Mouse (Mus musculus) gastrocnemius, adult 8-10 months (tissue): ENCODE data around the gene Edaradd. TPM values are rescaled to one million over a fixed set of nuclear protein-coding genes. Genes with fewer than 3 reads are reported as not detected.
"Not testable (repeated sequence)": the region's sequence is repeated elsewhere in the genome, so short reads cannot be mapped to it uniquely, and the experiment has no call there.

Experiments used
- DNase-seq, 2 experiments: peaks; one replicate each; pipeline ENCODE4 v3.0.0; 2022; ENCODE audit warnings: low spot score in 2 of 2
- total RNA-seq, 4 experiments: library from RNA; stranded (reverse); gene quantifications; 2 replicates each; pipeline ENCODE4 v1.2.4; 2022

Edaradd gene
- total RNA-seq, 4 experiments from 2014 or later, result not detected

DNA sequence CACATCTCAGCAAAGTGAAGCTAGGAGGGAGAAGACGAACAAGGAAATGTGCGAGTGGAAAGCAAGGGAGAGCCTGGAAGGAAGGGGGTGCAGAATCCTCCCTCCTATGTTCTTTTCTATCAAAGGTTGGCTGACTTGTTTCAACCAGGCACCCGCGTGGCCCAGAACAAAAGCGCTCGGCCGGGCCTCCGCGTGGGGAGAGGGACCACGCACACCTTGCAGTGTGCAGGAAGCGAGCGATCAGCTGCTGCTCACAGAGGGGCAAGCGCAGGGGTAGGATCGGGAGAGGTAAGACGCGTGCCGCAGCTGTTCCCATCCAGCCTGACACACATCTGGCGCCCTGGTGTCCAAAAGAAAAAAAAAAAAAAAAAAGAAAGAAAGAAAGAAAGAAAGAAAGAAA is 867 bp downstream of the Edaradd start:
- DNase-seq, result no peak

DNA sequence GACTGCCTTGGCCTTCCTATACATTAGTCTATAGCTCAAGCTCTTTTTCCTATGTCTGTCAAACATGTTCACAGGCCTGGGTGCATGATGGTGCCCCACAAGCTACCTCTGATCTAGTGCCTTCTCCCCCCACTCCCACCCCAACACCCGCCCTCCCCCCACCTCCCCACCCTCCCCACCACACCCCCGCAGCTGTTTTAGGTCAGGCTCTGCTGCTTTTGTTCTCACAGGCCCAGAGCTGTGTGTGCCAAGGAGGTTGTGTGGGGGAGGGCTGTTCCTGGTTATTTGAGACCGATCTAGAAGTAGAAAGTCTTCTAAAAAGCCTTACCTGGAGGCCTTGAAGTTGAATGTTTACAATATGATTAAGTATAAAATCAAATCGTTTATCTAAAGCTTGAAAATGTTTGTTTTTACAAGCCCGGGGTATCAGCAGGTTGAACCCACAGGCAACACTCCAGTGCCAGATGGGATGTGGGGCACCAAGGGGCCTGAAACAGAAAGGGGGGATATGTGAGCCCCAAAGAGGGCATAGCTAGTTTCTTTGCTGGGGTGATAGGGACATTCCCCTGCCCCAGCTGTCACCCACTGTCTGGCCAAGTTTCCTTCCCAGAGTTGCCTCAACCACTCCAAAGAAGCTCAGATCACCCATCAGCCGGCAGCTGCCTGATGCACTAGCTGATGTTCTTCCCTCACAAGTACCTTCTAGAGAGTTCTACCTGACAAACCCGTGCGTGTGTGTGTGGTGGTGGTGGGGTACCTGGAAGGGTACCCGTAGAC is 8.9 kb downstream of the Edaradd start:
- DNase-seq, result no peak

DNA sequence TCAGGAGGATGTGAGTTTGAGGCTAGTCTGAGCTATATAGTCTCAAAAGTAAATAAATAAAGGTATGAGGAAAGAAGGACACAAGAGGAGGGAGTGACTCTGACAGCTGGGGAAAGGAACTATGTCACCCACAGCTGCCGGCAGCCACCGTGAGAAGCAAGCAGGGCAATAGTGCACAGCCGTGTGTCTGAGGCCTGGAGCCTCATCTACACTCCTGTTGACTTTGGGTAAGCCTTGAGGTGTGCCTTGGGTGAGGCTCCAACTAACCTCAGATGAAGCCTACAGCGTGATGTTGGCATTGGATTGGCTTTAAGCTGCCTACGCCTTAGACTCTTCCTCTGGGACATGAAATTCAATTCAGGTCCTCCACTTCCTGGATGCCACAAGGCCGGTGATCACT is 10.2 kb downstream of the Edaradd start:
- no peak for DNase-seq

DNA sequence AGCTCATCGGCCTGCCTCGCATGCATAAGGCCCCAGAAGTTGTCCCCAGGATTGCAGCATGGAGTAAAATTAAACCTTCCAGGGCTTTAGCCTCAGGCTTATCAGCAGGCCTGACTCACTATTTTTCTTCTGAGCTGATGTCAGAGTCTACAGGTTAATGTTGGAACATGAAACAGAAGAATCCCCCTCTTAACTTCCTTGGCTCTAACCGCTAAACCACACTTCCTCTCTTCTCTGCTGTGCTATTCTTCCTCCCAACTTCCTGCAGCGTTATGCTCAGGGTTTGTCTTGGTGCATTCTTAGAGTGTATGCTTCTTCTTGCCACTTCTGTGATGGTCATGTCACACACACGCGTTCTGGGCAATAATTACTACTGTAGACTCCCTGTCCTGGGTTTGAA is 12.8 kb downstream of the Edaradd start:
- DNase-seq, result no peak

DNA sequence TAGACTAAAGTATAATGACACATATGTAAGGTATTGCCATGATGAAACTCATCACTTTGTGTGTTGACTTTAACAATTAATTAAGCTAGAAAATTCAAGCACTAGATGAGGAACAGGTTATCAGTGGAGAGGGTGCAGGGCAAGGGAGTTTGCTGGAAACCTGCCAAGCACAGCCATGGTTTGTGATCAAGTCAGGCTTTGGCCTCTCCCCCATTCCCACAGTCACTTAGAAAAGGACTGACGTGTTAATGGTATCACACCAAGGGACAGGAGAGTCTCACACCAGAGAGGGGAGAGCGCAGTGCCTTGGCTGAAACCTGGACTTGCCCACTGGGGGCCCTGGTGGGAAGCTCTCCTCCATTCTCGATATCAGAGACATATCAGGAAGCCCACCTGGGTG is 14.9 kb downstream of the Edaradd start:
- no peak for DNase-seq

DNA sequence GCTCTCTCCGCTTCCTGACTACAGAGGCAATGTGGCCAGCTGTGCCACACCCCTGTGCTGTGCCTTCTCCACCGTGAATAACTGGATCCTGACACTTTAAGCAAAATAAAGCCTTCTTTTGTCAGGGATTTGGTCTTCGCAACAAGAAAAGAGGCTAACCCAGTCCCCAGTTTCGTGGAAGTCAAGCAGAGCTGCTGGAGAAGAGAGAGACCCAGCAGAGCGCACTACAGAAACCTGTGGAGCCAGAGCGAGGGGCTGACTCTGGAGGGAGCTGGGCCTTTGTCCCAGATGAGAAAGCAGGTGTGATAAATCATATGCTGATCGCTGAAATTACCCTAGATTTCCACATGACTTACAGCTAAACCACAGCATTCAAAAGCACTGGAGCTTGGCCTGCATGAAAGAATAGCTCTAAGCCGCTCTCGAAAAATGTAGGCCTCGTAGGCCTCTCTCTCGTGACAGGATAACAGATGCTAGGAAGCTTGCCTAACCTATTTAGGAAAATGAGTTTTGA is 16.9 kb downstream of the Edaradd start:
- DNase-seq, result no peak

DNA sequence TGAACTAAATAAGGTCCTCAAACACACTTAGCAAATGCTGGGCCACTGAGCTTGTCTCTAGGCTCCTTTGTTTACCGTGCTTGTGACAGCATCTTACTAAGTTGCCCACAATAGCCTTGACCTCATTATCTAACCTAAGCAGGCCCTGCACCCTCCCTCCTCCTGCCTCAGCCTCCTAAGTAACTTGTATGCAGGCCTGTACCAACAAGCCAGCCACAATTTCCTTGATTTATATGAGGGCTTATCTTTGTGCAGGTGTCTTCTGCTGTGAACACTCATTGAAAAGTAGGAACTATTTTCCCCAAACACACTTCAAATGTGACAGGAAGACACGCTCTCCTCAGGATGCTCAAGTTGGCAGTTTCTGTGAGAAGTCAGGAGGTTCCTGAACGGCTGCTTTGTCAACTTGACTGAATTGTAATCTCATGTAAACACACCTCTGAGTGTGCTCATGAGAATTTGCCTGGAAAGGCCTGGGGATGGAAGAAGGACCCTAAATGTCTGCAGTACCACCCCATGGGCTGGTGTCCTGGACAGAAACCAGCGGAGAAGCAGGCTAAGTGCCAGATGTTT is 17.5 kb downstream of the Edaradd start:
- DNase-seq, result no peak

DNA sequence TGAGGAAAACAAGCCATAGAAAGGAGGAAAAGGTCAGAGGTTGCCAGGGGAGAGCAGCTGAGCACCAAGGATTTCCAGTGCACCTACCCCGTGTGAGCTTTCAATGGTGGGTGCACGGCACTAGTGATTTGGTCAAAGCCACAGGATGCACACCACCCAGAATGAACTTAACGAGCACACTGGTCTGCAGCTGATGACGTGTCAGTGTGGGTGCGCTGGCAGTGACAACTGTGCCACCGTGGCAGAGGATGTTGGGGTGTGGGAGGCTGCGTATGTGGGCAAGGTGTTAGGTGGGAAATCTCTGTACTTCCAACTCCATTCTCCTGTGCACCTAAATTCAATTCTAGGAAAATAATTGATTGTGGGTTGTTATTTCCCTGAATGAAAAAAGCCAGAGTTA is 21.1 kb downstream of the Edaradd start:
- no peak for DNase-seq

DNA sequence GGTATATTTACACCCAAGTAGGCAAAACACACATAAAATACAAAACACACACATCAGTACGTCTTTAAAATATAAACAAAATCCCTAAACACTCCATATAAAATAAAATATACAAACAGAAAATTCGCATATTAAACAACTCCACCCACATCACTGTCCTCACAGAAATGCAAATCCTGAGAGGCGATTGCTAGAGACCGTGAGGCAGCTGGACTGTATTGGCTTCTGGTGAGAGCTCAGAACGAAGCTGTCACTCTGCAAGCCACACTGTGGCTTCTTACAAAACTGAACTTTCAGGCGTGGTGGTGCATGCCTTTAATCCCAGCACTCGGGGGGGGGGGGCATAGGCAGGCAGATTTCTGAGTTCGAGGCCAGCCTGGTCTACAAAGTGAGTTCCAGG is 22.4 kb downstream of the Edaradd start:
- no peak for DNase-seq

DNA sequence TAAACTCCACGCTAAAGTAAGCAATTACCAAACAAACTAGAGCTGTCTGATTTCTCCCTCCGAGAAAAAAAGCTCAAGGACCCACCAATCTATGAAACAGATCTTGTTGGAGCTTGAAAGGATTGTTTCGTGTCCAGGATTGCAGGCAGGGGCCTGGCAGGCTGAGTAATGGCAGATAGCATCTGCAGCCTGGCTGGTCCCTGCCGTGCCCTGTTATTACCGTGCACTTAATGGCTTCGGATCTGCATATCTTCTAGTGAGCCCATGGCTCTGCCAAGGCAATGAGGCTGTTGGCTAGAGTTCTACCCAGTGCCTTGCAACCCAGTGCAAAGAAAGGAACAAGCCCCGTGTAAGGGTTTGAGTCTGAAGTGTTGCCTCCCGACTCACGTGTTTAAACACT is 25.5 kb downstream of the Edaradd start:
- DNase-seq, result no peak

DNA sequence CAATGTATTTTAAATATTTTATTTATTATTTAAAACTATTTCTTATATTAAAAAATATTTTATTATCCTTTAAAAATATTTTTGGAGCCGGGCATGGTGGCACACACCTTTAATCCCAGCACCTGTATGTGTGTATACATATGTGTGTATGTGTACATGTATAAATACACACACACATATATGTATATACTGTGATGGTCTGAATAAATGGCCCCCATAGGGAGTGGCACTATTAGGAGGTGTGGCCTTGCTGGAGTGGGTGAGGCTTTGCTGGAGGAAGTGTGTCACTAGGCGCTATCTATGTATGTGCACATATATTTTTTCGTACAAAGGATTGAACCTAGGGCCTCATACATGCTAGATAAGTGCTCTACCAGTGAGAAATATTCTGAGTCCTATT is 27.7 kb downstream of the Edaradd start:
- no peak for DNase-seq

DNA sequence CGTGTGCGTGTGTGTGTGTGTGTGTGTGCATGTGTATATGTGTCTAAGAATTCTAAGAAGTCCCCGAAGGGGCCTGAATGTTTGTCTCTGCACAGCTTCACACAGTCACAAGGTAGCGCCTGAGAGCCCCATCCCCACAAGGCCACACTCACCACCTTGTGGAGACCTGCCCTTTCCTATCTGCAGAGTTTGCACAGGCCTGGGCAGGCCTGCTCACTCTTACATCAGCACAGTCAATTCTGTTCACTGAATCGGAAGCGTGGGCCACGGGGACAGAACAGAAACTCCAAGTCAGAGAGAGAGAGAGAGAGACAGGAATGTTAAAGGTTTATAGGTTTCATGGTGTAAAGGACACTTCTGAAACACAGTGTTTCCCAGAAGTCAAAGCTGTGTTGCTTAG is 34.6 kb downstream of the Edaradd start:
- DNase-seq, result no peak

DNA sequence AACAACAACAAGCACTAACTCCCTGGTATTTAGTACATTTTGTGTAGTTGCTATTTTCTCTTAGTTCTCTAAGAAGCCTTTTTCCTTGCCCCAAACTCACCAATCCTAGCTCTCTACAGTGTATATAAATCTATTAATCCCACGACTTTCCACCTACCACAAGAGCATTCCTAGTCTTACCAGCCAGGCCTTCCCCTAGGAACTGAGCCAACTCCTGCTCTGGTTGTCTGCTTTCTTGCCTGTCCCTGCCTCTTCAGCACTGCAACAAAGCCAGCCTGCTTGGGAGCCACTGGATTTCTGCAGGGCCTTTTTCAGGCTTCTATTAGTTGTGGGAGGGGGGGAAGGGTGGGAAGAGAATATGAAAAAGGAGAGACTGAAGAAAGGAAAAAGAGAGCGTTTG is 35.0 kb downstream of the Edaradd start:
- no peak for DNase-seq

DNA sequence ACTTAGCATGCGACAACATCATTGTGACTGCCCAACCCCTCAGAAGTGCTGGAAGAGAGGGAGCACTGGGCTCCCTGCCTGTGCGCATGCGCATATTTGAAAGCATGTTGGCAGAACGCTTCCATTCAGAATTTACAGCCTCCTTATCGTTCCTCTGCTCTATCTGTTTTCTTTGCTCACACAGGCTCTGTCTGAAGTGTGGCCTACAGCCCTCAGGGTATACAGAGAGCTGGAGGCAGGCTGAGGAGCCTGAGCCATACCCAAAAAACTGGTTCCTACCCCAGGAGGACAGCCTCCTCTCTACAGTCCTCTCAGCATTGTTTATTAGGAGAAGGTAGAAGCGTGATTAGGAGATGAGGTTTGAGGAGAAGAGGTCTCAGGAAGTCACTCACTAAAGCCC is 40.4 kb downstream of the Edaradd start:
- DNase-seq, result no peak

DNA sequence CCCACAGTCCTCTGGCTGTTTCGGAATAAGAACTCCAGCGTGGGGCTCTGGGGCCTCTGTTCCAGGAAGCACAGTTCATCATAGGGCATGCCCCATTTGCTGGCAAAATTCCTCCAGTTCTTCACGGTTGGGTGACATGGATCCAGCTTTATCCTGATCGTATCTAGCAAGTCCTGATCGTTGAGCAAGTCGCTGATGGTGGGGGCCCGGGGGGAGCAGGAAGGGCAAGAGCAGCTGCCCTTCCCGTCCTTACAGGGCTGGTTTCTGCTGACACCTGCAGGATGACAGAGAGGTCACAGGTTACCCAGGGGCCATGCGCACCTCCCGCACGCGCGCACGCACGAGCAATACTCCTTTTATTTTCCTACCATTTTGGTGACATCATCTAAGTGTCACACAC is 41.9 kb downstream of the Edaradd start:
- no peak for DNase-seq

DNA sequence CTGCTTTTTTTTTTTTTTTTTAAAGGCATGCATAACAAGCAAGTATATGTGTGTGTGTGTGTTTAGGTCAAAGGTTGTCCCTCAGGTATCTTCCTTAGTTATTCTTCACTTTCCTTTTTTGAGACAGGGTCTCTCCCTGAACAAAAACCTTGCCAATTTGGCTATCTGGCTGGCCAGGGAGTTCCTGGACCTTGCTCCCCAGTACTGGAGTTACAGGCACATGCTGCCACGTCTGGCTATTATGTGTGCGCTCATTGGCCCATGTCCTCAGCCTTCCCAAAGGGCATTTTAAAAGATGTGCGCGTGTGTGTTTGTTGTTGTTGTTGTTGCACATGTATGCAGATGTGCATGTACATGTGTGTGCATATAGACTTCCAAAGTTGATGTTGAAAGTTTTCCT is 43.4 kb downstream of the Edaradd start:
- no peak for DNase-seq

DNA sequence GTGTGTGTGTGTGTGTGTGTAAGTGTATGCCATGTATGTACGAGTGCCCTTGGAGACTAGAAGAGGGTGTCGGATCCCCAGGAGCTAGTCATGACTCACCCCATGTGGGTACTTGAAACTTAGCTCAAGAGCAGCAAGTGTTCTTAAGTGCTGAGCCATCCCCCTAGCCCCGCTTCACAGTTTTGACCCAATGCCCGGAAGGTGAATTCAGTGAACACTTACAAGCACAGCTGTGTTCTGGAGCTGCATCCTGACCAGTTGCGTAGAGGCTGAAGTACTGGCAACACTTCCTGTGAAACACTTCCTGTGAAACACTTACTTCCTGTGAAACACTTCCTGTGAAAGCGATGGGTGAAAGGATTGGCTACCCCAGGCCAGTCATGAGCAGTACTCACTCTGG is 45.0 kb downstream of the Edaradd start:
- no peak for DNase-seq

DNA sequence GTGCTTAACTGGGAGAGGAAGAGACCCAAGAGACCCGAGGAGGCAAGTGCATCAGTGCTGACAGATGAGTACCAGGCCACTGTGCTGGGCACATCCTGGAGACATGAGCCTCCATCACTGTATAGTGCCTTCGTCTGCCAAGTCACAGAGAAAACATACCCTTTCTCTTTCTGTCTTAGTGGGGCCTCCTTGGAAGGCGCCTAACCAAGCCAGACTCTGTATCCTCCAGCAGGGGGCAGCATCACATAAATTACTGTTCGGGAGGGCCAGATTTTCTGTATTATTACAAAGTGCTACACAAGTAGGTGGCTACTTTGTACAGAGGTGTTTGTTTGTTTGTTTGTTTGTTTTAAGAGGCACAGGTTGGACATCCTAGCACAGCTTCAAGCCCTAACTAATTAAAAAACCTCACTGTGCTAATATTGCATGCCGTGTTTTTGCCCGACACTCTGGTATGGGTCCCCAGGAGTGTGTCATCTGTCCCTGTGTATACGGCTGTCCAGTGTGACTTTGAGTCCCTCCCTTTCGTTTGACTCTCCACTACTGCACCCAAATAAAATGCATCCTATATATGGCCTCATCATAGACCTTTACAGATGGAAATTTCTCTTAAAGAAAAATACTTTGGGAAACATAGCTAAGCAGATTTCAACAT is 46.4 kb downstream of the Edaradd start:
- DNase-seq, result peak; percentile 19 to 21

DNA sequence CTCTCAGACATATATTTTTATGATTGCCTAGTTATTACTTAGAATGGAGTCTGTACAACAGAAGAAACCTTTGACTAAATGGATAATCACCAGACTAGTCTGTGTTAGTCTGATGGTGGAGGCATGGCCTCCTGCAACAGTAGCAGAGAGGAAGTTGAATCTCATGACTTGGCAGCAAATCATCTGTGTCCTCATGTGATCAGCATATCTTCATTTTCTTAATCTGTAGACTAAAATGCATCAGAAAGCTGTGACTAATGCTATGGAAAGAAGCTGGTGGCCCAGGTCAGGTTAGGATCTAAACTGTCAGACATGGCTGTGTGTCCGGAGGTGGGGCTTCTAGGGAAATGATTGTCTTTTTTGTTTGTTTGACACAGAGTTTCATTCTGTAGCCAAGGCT is 51.8 kb downstream of the Edaradd start:
- DNase-seq, result no peak

DNA sequence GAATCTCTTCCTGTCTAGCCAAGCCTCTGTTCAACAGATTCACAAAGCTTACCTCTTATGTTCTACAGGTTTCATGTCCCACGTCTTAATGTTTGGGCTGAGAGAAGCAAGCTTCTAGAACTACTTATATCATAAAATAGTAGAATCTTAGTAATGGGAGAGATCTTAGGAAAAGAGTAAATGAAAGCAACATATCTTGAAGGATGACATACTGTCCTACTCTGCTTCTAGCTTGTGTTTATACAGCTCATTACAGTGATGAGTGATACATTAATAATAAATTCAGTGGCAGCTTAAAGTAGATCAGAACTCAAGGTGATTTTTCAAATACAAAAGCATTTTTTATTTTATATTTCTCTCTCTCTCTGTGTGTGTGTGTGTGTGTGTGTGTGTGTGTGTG is 55.4 kb downstream of the Edaradd start, which contains the start of gene Lgals8:
Gene Lgals8, minus strand, starts transcription at position 101 of the 400 bp plus-strand sequence.
- no peak for DNase-seq

DNA sequence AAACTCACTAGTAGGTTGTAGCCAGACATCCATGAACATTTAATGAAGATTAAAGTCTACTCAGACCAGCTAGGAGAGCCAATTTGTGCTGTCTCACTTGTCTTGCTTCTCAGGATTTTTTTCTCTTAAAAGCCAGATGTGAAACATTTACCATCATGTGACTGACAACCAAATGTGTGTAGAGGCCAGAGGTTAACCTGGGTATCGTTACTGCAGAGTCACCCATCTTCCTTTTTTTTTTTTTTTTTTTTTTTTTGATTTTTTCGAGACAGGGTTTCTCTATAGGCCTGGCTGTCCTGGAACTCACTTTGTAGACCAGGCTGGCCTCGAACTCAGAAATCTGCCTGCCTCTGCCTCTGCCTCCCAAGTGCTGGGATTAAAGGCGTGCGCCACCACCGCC is 56.1 kb downstream of the Edaradd start:
- not testable (repeated sequence) for DNase-seq

DNA sequence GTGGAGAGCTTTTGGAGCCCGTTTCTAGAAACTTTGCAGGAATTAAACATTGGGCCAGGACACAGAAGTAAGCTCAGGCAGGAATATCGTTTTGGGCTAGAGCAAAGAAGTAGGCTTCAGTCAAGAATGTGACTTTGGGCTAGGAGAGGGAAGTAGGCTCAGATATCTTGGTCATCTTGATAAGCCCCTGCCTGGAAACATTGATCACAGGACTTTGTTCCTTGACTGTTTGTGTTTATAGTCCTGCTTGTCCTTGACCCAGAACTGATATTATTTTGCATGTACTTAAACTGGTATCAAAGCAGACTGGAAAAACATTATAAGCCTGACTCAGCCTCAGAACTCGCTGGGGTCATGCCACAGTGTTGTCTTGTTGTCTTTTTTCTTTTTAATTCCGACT is 57.6 kb downstream of the Edaradd start:
- DNase-seq, result no peak

DNA sequence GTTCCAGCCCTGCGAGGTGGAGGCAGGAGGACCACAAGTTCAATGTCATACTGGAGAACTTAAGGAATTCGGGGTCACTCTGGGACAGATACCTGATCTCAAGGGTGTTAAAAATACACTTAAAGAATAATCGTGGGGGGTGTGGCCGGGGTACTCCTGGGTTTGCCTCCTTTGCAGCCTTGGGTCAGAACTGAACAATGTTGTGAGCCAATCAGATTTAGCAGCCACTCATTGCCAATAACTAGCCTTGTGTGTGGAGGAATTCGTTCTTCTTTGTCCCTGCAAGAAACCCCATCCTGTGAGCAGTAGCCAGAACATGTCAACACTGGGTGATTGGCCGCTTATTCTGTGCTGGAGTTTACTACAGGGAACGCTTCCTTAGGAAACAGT is 58.5 kb downstream of the Edaradd start:
- no peak for DNase-seq
